Mouse (Mus musculus) testis, postnatal 14 days (tissue): ENCODE measurements around the gene Cuta.

Experiments
- DNase-seq: peaks from one replicate; pipeline ENCODE4 v3.0.0; 2021; ENCODE audit warnings: low spot score

The Cuta gene

DNA sequence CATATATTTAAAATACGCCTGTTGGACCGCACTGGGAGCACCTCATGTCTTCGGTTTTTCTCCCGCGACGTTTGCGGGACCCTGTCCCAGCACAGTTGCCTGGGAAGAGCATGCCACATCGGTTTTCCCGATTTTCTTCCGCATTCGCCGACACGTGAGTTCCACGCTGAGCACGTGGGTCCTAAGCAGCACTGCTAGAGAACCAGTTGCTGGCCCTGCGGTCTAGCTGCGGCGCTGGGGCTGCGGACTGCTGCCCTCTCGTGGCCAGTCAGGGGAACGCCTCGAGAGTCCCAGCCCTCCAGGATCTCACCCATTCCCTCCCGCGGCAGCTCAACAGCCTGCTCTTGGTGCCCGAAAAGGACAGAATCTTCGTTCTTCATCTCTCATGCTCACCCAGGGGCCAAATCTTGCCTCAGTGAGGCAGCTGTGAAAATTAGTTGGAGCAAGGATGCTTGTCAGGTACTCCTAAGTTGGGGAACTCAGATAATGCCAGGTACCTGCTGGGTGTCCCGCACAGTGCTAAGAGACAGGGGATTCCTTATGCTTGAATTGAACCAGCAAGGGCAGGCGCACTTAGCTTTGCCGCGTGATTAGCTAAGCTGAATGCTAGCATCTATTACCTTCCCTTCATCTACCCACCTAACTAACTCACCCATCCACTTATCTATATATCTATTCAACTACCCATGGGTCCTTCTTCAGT is 53.2 kb downstream of the Cuta start:
- peak; percentile 84 for DNase-seq

DNA sequence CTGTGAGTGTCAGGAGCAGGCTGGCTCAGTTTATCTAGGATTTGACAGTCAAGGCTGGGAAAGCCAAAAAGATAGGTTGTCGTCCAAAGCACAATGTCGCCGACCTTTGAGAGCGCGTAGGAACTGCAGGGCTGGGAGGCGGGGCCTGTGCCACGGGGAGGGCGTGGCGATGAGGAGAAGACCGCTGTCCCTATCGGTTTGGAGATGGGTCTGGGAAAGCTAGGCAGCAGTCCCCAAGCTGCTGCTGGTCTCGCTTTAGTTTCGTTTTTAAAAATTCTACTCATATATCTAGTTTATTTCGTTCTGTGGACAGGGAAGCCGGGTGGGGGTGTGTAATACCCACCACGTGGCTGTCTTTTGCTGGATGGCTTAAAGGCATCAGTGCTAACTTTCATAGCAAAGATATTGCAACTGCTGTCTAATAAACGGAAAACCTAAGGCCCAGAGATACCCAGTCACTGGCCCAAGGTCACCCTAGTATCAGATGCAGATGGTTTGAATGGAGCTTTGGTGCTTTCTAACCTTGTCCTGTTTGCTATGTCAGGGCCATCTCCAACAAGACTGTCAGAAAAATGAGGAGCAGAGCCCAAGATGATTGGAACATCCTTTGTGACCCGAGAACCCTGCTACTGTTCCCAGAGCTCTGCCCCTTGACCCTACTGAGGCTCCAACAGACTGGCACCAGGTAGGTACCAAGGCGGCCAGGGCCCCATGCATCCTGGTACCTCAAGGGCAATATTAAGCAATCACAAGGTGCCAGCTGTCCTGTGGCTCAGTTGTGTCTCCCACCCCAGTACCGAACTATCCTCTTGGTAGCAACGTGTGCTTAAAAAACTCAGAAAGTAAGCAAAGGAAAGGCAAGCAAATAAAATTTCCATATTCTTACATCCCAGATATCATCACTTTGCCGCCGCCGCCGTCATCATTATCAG is 54.1 kb downstream of the Cuta start:
- DNase-seq: peak; percentile 56
